Mouse (Mus musculus): ENCODE data around the gene Sned1.

DNA sequence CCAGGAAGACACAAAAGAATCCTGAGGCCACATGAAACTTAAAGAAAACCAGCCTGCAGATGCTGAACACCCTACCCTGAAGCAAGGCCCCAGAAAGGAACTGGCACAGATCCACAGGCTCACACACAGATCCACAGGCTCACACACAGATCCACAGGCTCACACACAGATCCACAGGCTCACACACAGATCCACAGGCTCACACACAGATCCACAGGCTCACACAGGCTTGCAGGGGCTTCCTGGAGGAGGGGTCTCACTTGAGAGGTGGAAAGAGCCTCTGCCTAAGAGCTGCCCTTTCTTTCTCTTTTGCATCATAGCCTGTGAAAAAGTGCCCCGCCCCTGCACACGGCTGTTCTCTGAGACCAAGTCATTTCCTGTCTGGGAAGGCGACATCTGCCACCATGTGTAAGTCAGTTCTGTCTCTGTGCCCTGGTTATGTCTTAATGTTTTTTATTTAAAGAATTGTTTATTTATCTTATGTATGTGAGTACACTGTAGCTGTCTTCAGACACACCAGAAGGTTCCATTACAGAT, 54.1 kb downstream of the Sned1 start:
- TF ChIP-seq CTCF (IDR thresholded peaks at IDR 0.05; ENCODE audit: low read depth) (no peak), EP300 (IDR thresholded peaks at IDR 0.05; ENCODE audit: low read depth) (no peak)

Measured in liver, embryonic 14.5 days (tissue).